Mouse (Mus musculus): ENCODE results near the gene Cdkn2aipnl. TPM values are rescaled to one million over a fixed set of nuclear protein-coding genes. Genes with fewer than 3 reads are reported as not detected.

Gene Cdkn2aipnl
- polyA plus RNA-seq, 1 experiment from 2014 or later: 40.6 TPM

- no peak overlapping the region for H3K4me2 ChIP-seq (ENCODE audit: low read depth, low read length)
- H3K27me3 ChIP-seq (ENCODE audit: control insufficient read depth, insufficient read depth, low read depth, low read length): no peaks in the 10 kb centered on the region
- no peak for ATAC-seq (ENCODE audit: low read depth)
- WGBS (ENCODE audit: insufficient replicate concordance): 29% methylated on average over 2 of the region's 2 CpGs
- H3K9ac ChIP-seq (ENCODE audit: low read depth, low read length): no peak overlapping the region
- H3K27ac ChIP-seq (ENCODE audit: low read length): no peak overlapping the region
- H3K9me3 ChIP-seq (replicated peaks; ENCODE audit: control insufficient read depth, low read length): no peaks in the 10 kb centered on the region
- no peaks in the 10 kb centered on the region for H3K36me3 ChIP-seq (ENCODE audit: control insufficient read depth, insufficient read depth)
- H3K4me3 ChIP-seq (ENCODE audit: low read depth, low read length): no peak overlapping the region
- H3K4me1 ChIP-seq (ENCODE audit: control insufficient read depth, low read depth, low read length): peaks cover 17% of the 10 kb centered on the region
Measured at GRCm38 (mm10) chr11:52005586-52005985, 38.1 kb downstream of the Cdkn2aipnl start.

DNA sequence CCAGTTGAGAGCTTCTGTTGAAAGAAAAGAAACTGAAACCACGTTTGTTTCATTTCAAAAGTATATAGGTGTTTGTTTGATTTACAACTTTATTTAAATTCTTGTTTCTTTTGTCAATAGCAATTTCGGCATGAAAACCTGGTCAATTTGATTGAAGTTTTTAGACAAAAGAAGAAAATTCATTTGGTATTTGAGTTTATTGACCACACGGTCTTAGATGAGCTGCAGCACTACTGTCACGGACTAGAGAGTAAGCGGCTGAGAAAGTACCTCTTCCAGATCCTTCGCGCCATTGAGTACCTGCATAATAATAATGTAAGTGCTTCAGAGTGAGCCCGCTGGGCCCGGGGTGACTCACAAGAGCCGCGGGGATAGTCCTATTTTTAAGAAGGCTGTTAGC is 43.5 kb downstream of the Cdkn2aipnl start:
- Histone ChIP-seq H3K4me2 (ENCODE audit: low read depth, low read length) (no peak overlapping the region), H3K9me3 (replicated peaks; ENCODE audit: control insufficient read depth, low read length) (no peaks in the 10 kb centered on the region), H3K9ac (ENCODE audit: low read depth, low read length) (no peak overlapping the region), H3K4me1 (ENCODE audit: control insufficient read depth, low read depth, low read length) (no peaks in the 10 kb centered on the region), H3K27me3 (ENCODE audit: control insufficient read depth, insufficient read depth, low read depth, low read length) (no peaks in the 10 kb centered on the region), H3K4me3 (ENCODE audit: low read depth, low read length) (no peak overlapping the region), H3K27ac (ENCODE audit: low read length) (no peak overlapping the region), H3K36me3 (ENCODE audit: control insufficient read depth, insufficient read depth) (no peaks in the 10 kb centered on the region)
- ATAC-seq (ENCODE audit: low read depth): no peak
- 79% methylated on average over 11 of the region's 11 CpGs for WGBS (ENCODE audit: insufficient replicate concordance)

DNA sequence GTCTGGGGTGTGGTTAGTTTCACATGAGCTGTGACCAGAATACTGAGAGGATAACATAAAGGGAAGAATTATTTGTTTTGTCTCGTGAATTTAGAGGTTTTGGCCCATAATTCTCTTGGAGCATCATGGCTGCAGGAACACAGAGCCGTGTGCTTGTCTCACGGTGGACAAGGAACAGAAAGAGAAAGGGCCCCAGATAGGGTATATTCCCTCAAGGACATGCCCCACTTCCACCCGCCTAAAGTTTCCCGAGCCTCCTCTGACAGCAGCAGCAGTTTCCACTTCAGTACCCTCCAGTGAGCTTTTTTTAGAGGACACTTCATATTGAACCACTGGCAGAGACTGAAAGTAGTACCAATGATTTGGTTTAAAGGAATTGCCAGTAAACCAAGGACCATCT is 44.1 kb downstream of the Cdkn2aipnl start:
- H3K4me2 ChIP-seq (ENCODE audit: low read depth, low read length): no peak overlapping the region
- no peaks in the 10 kb centered on the region for H3K9me3 ChIP-seq (replicated peaks; ENCODE audit: control insufficient read depth, low read length)
- no peaks in the 10 kb centered on the region for H3K27me3 ChIP-seq (ENCODE audit: control insufficient read depth, insufficient read depth, low read depth, low read length)
- no peak overlapping the region for H3K27ac ChIP-seq (ENCODE audit: low read length)
- no peak overlapping the region for H3K9ac ChIP-seq (ENCODE audit: low read depth, low read length)
- no peak overlapping the region for H3K4me3 ChIP-seq (ENCODE audit: low read depth, low read length)
- no peaks in the 10 kb centered on the region for H3K36me3 ChIP-seq (ENCODE audit: control insufficient read depth, insufficient read depth)
- 61% methylated on average over 5 of the region's 5 CpGs for WGBS (ENCODE audit: insufficient replicate concordance)
- no peak for ATAC-seq (ENCODE audit: low read depth)
- no peaks in the 10 kb centered on the region for H3K4me1 ChIP-seq (ENCODE audit: control insufficient read depth, low read depth, low read length)

DNA sequence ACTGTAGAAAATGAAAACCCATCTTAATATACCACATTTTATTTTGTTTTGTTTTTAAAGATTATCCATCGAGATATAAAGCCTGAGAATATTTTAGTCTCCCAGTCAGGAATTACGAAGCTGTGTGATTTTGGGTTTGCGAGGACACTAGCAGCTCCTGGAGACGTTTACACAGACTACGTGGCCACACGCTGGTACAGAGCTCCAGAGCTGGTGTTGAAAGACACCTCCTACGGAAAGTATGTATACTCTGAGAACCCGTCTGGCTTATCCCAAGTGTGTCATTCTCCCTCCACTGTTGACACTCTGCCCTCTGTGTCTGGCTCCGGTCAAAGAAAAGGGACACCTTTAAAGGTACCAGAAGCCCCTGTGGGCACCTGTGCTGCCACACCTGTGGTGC is 50.8 kb downstream of the Cdkn2aipnl start:
- Histone ChIP-seq H3K4me1 (ENCODE audit: control insufficient read depth, low read depth, low read length) (no peaks in the 10 kb centered on the region), H3K4me3 (ENCODE audit: low read depth, low read length) (no peak overlapping the region), H3K9me3 (replicated peaks; ENCODE audit: control insufficient read depth, low read length) (no peaks in the 10 kb centered on the region), H3K27me3 (ENCODE audit: control insufficient read depth, insufficient read depth, low read depth, low read length) (no peaks in the 10 kb centered on the region), H3K27ac (ENCODE audit: low read length) (no peak overlapping the region), H3K4me2 (ENCODE audit: low read depth, low read length) (no peak overlapping the region), H3K36me3 (ENCODE audit: control insufficient read depth, insufficient read depth) (no peaks in the 10 kb centered on the region), H3K9ac (ENCODE audit: low read depth, low read length) (no peak overlapping the region)
- ATAC-seq (ENCODE audit: low read depth): no peak
- WGBS (ENCODE audit: insufficient replicate concordance): 70% methylated on average over 9 of the region's 9 CpGs

Other genes with a start within 250 kb of the Cdkn2aipnl start
- 7.9 and 8.8 TPM in 2 replicates for gene Sec24a, start 204.0 kb upstream of the Cdkn2aipnl start, polyA plus RNA-seq (2015; fragmentation: Nextera tagmentation; extraction: Ambion mirVana)
- 73.4 and 77.2 TPM in 2 replicates for gene Sar1b, start 204.0 kb upstream of the Cdkn2aipnl start, polyA plus RNA-seq (2015; fragmentation: Nextera tagmentation; extraction: Ambion mirVana)
- 0.64 and 0.79 TPM in 2 replicates for gene Jade2, start 110.0 kb upstream of the Cdkn2aipnl start, polyA plus RNA-seq (2015; fragmentation: Nextera tagmentation; extraction: Ambion mirVana)
- 153 and 156 TPM in 2 replicates for gene Ube2b, start 33.1 kb downstream of the Cdkn2aipnl start, polyA plus RNA-seq (2015; fragmentation: Nextera tagmentation; extraction: Ambion mirVana)
- gene Cdkl3, start 36.6 kb downstream of the Cdkn2aipnl start, polyA plus RNA-seq (2015; fragmentation: Nextera tagmentation; extraction: Ambion mirVana): 0.84 and 0.96 TPM in 2 replicates
- 26.5 and 26.9 TPM in 2 replicates for gene Ppp2ca, start 131.0 kb downstream of the Cdkn2aipnl start, polyA plus RNA-seq (2015; fragmentation: Nextera tagmentation; extraction: Ambion mirVana)
- not detected in 2 replicates for gene Olfr1373, start 177.9 kb downstream of the Cdkn2aipnl start, polyA plus RNA-seq (2015; fragmentation: Nextera tagmentation; extraction: Ambion mirVana)
- not detected in 2 replicates for gene Olfr1371, start 246.3 kb downstream of the Cdkn2aipnl start, polyA plus RNA-seq (2015; fragmentation: Nextera tagmentation; extraction: Ambion mirVana)